Mouse (Mus musculus) CH12.LX (cell line): Measurements from ENCODE around the gene 0610010F05Rik.

Experiments used
- CTCF ChIP-seq, 2 experiments: IDR thresholded peaks in 1 of 2; conservative IDR thresholded peaks in 1 of 2; 2 replicates each; pipeline ENCODE4 v1.5.1; 2011 to 2012; ENCODE audit warnings: low read depth in 2 of 2, low read length in 2 of 2, improper control_type of control experiment in 1 of 2, inconsistent platforms in 1 of 2, mild to moderate bottlenecking in 1 of 2, moderate library complexity in 1 of 2
- ETS1 ChIP-seq: conservative IDR thresholded peaks from 2 replicates; pipeline ENCODE4 v1.6.1; 2012; ENCODE audit warnings: low read depth, mild to moderate bottlenecking, inconsistent platforms, low read length, improper control_type of control experiment, moderate library complexity
- HCFC1 ChIP-seq: IDR thresholded peaks from 2 replicates; pipeline ENCODE4 v1.6.1; 2012; ENCODE audit warnings: low read depth, mild to moderate bottlenecking, inconsistent platforms, low read length, improper control_type of control experiment
- MAFK ChIP-seq: IDR thresholded peaks from 2 replicates; pipeline ENCODE4 v1.6.1; 2011; ENCODE audit warnings: low read length, improper control_type of control experiment; ENCODE audit not compliant: insufficient replicate concordance
- MYC ChIP-seq: IDR thresholded peaks from 2 replicates; pipeline ENCODE4 v1.6.1; 2011; ENCODE audit warnings: low read depth, mild to moderate bottlenecking, improper control_type of control experiment, low read length
- NELFE ChIP-seq: IDR thresholded peaks from 2 replicates; pipeline ENCODE4 v1.6.1; 2011; ENCODE audit warnings: low read depth, low read length, improper control_type of control experiment
- TBP ChIP-seq: conservative IDR thresholded peaks from 2 replicates; pipeline ENCODE4 v1.6.1; 2011; ENCODE audit warnings: low read depth, low read length, improper control_type of control experiment

DNA sequence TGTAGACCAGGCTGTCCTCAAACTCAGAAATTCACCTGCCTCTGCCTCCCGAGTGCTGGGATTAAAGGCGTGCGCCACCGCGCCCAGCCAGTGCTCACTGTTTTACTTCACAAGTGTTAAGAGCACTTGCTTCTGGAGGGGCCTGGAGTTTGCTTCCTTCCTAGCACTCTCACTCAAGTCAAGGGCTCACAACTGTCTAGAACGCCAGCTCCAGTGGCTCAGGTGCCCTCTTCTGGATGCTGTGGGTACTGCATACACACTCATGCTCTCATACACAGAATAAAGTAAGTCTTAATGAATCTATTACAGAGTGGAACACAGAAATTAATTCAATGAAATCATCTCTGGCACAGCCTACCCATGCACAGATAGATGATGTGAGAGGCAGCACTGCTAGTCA lies 67.7 kb downstream of the 0610010F05Rik start:
- TF ChIP-seq HCFC1 (no peak), ETS1 (no peak), MYC (no peak), TBP (no peak), MAFK (no peak), CTCF (conservative IDR thresholded peaks at IDR 0.05 in 1 of 2, IDR thresholded peaks at IDR 0.05 in 1 of 2; ENCODE audit: low read depth in 2 of 2, low read length in 2 of 2) (peak; percentile 82 to 97), NELFE (no peak)
